Mouse (Mus musculus): Measurements from ENCODE around the gene Edar.
"Not testable (repeated sequence)": the region's sequence is repeated elsewhere in the genome, so short reads cannot be mapped to it uniquely, and the experiment has no call there.

The Edar gene

DNA sequence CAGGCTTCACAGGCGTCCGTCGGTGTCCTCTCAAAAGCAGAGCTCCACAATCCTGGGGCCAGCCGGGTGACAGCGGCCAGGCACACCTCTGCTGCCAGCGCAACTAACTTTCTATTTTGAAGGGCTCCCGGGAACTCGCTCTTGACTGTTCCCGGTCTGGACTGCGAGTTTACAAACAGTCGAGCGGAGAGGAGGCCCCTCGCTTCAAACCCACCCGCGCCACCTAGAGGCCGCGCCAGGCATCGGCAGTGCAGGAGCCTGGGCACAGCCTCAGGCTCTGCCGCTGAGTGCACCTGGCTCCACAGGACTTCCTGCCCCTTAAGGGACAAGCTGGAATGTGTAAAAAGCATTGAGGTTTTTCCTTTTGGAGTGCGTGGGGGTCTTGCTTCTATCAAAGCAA lies at the start of gene Edar:
Edar (minus strand) TSS at position 122 of the 400 bp plus-strand sequence.
- ChIA-PET POLR2A (interaction anchor here in 2 of 4 experiments (1.0 to 1.2 kb wide), 2 partner anchors 23 to 116 kb away, joined by 3 read pairs; no protein-coding TSS in a partner anchor), CTCF (interaction anchor here in 3 of 4 experiments (0.5 to 1.4 kb wide), 6 partner anchors 16 to 117 kb away, joined by 3 to 6 read pairs (median 3); no protein-coding TSS in a partner anchor)

DNA sequence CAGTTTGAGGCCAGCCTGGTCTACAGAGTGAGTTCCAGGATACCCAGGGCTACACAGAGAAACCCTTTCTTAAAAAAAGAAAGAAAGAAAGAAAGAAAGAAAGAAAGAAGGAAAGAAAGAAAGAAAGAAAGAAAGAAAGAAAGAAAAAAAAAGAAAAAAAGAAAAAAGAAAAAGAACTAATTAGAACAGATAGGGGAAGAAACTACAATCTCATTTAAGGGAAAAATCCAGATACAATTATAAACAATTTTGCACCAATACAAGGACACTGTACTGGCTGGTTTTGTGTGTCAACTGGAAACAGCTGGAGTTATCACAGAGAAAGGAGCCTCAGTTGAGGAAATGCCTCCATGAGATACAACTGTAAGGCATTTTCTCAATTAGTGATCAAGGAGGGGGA lies 42.7 kb upstream of the Edar start, which contains the start of gene Gm17542:
Gm17542 (minus strand) TSS at position 101 of the 400 bp plus-strand sequence.
- POLR2A ChIA-PET = not testable (repeated sequence)

DNA sequence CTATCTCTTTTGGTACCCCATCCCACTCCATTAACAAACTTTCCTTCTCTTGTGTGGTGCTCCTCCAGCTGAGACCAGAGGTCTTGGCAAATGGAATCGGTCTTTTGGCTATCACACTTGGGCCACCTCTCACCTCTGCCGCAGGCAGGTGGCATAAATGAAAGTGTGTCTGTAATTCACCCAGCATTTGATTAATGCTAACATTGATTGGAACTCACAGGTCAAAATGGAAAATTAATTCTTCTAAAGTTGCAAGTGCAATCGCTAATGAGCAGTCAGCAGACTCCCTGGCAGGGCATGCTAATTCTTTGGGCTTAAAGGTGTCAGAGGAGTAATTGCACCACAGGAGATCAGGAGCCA lies 39.3 kb upstream of the Edar start:
- CTCF ChIA-PET = no interaction called here
- POLR2A ChIA-PET = no interaction called here

More for the DNA sequence above, 42.7 kb upstream of the Edar start, which contains the start of gene Gm17542:
- CTCF ChIA-PET = not testable (repeated sequence)

DNA sequence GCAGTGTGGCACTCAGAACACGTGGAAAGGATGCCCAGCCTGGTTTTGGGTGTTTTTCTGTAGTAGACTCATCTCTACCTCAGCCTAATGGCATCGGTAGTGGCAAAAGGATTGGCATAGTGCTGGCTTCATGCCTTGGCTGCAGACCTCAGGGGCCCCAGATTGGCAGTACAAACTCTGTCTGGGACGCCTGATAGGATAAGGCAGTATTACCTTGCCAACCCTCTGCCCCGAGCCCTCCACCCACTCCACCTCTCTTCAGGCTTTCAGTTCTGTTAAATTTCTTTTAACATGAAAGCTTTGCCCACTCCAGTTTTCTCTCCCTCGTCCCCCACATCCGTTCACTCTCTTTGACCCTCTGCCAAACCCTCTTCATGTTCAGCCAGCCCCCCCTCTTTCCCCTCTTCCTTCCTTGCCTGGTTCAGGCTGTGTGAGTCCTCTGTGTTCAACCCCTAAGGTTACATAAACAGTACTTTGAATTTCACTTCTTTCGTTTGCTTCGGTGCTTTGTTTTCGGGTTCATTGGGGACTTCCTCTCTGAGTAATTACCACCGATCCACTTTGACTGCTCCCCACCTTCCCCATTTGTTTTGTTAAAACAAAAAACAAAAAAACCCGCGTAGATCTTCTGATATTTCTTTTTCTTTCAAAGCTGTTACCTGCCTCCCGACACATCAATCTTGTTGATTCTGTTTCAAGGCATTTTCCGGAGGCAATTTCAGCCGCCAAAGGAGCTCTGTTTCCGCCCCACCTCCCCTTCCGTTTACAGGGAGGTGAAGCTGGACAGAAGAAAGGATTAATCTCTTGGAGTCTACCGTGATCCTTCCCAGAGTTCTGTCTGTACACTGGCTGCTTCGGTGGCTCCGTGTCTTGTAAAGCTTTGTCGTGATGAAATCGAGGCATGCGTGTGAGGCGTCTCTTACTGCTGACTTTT lies 38.7 kb upstream of the Edar start:
- CTCF ChIA-PET = no interaction called here

DNA sequence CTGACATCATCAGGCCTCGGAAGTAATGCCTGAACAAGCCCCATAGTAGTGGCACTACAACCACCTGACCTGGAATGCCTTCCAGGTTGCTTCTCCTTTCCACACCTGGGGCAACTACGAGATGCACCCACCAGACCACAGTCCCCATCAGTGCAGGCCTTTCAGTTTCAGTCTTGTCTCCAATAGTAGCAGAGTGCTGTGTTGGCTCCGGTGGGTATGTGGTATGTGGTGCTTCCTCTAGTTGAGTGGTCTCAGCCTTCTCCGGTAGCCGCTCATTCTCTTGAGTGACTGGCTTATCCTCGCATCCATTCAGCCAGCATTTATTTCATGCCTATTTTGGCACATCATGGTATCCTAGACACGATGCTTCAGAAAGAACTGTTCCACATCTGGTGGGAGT lies 37.8 kb upstream of the Edar start:
- POLR2A ChIA-PET = no interaction called here
- CTCF ChIA-PET = no interaction called here

More for the DNA sequence above, 38.7 kb upstream of the Edar start:
- POLR2A ChIA-PET = no interaction called here

DNA sequence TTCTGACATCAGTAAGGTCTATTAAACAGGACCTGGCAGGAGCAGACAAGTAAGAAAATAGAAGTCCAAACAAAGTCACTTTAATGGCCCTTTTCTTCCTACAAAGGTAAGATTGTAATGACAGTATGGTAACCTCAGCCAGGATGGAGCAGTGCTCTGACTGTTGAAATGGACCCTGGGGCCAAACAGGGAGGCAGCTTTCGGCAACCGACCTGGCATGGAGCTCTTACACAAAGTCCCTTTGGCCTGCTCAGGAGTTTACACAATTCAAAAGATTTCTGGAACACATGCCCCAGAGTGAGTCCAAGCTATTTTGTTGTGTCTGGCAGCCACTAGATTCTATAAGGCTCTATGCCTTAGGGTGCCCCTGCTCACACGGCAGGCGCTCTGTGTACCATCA lies 33.6 kb upstream of the Edar start:
- CTCF ChIA-PET = no interaction called here
- POLR2A ChIA-PET = no interaction called here

DNA sequence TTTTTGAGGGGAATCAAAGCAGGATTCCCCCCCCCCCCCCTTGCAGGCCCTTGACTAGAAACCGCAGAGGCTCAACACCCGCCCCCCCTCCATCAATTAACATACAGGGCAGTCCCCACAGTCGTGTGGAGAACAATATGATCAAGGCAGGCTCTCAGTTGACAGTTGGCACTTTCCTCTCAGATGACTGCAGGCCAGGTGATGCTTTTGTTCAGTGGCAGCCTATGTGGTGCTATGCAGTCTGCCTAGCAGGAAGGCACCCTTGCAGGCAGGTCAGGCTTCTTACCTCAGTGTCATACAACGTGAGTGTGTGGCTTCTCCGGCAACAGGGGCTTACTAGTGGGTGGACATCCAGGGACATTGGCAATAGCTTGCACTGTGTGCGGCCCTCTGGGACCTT lies 25.1 kb upstream of the Edar start:
- POLR2A ChIA-PET = interaction anchor here in 1 of 4 experiments (0.7 kb wide), 1 partner anchor 634 kb away, joined by 8 read pairs; no protein-coding TSS in a partner anchor
- CTCF ChIA-PET = no interaction called here

DNA sequence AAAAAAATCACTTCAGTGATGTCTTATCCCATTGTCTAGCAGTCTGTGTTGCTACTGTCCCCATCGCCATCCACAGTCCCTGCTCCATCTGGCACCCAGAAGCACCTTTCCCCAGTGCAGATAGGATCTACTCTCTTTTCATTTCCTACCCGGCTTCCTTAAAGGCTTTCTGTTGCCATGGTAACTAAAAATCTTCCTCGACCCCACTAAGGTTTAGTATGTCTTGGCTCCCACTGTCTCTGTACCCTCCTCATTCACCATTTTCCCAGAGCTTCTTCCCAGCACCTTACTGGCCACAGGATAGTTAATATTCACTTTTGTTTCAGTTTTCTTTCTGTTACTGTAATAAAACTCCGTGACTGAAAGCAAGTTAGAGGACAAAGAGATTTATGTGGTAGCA lies 24.7 kb upstream of the Edar start:
- ChIA-PET POLR2A (interaction anchor here in 1 of 4 experiments (0.7 kb wide), 1 partner anchor 635 kb away, joined by 8 read pairs; no protein-coding TSS in a partner anchor), CTCF (no interaction called here)

DNA sequence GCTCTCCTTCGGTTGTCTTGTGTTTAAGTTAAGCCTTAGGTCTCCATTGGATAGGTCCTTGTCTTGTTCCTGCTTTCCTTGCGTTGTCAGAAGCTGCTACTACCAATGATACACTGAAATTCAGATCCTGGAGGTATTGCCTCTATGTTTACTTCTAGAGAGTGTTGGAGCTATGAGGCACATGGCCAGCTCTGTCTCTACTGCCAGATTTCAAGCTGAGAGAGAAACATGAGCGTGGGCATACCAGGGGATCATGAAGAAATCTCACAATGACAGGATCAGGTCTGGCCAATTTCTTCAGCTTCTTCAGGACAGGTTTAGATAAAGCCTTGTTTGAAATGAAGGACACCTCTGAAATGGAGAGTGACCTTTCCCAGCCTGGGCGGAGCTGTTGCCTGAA lies 23.5 kb upstream of the Edar start:
- ChIA-PET POLR2A (interaction anchor here in 1 of 4 experiments (0.6 kb wide), 1 partner anchor 91 kb away, joined by 6 read pairs; no protein-coding TSS in a partner anchor), CTCF (interaction anchor here in 1 of 4 experiments (1.8 kb wide), 1 partner anchor 23 kb away, joined by 6 read pairs; the partner anchor contains the start of gene Edar)

DNA sequence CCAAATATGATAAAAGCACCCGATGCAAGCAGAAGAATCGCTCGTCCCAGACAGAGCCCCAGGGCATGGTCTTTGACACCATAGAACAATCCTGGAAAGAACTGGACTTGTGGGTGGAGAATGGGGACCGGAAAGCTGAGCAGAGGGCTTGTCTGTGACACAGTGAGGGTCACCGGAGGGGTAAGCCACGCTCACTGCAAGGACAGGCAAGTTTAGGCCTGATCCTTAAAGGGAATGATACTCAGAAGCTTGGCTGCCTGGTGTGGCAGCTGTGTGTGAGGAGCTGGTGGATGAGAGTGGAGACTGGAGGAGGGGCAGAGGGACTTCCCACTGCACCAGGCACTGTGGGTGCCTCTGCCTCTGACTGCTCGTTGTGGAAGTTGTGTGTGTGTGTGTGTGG lies 15.6 kb upstream of the Edar start:
- POLR2A ChIA-PET = interaction anchor here in 1 of 4 experiments (1.2 kb wide), 1 partner anchor 14 kb away, joined by 3 read pairs; no protein-coding TSS in a partner anchor

DNA sequence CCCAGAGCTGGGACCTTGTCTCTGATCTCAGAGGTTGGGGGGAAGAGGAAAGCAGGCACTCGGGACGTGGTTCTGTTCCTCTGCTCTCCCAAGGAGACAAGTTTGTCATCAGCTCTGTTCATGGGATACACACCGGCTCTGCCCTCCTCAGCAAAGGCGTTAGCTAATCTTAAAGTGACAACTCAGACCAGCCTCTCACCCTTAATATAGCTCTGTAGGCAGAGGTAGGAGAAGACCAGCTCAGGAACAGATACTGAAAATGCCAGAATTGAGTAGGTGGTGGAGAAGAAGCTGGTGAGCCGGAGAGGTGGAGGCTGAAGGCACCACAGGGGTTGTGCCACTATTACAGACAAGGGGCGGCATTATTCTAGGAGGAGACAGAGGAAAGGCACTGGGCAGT lies 3.8 kb upstream of the Edar start:
- ChIA-PET POLR2A (no interaction called here), CTCF (interaction anchor here in 1 of 4 experiments (0.6 kb wide), 1 partner anchor 19 kb away, joined by 3 read pairs; no protein-coding TSS in a partner anchor)

More for the DNA sequence above, 15.6 kb upstream of the Edar start:
- CTCF ChIA-PET = interaction anchor here in 2 of 4 experiments (0.6 to 1.9 kb wide), 2 partner anchors 16 to 18 kb away, joined by 4 to 6 read pairs; partner anchors contain the start of gene Edar (in 1 of the 2)

DNA sequence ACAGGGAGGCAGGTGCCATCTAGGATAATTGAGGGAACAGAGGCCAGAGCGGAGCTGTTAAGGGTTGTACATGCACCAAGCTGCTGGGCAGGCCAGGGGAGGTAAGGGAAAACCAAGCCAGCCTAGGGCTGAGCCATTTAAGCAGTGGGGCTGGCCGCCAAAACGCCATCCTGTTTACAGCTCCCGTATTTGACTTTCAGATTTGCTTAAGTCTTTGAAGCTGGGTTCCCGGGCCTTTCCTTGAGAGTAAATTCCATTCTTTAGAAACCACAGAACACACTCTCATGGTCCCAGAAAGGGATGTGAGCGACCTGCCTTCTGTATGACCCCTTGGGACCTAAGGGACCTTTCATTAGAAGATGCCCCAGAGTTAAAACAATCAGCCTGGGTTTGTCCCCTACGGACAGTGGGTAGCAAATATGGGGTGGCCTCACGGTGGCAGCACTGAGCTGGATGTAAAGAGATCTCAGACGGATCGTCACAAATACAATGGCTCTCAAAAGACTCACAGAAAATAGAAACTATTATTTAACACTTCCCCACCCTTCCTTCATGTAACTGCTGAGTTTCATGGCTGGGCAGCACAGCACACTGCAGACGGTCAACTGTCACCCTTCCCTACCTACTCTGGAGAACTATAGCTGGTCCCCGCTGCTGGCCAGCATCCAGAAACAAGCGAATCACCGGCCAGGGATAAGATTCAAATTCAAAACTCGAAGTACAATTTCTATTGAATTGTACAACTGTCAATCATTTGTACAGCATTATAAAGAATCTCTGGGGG lies 2.0 kb downstream of the Edar start:
- POLR2A ChIA-PET = interaction anchor here in 2 of 4 experiments (0.7 to 0.9 kb wide), 3 partner anchors 15 to 142 kb away, joined by 3 read pairs; no protein-coding TSS in a partner anchor
- CTCF ChIA-PET = interaction anchor here (0.5 to 1.8 kb wide), 31 partner anchors 9 to 615 kb away, joined by 3 to 6 read pairs (median 3); no protein-coding TSS in a partner anchor

DNA sequence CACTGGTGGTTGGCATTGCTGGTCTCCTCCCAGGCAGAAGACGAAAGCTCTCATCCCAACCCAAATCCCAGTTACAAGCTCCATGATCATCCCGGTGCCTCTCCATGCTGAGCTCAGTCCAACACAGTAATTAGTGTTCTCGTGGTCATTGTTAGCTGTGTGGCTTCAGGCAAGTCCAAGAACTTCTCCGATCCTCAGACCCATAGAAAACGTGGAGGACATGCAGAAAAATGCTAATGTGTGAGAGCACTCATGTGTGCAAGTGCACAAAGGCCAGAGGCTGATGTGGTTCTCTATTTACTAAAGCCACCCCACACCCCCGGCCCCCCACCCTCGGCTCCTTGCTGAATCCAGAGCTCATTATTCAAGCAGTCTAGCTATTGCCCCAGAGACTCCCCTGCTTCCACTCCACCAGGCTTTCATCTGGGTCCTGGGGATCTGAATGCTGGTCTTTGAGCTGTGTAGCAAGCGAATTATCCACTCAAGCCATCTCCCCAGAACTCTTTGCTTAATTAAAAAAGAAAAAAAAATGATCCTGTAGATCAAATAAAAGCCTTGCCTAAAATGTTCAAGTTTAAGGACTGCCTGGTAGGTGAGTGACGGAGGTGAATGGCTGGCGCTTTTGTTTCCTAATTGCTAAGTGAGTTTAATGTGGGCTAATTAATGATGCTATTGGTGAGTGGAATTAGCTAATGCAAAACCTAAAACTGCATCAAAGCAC lies 2.7 kb downstream of the Edar start:
- CTCF ChIA-PET = interaction anchor here (0.6 to 1.8 kb wide), 22 partner anchors 8 to 1363 kb away, joined by 3 to 6 read pairs (median 4); no protein-coding TSS in a partner anchor
- POLR2A ChIA-PET = interaction anchor here in 1 of 4 experiments (0.7 kb wide), 1 partner anchor 142 kb away, joined by 3 read pairs; no protein-coding TSS in a partner anchor

DNA sequence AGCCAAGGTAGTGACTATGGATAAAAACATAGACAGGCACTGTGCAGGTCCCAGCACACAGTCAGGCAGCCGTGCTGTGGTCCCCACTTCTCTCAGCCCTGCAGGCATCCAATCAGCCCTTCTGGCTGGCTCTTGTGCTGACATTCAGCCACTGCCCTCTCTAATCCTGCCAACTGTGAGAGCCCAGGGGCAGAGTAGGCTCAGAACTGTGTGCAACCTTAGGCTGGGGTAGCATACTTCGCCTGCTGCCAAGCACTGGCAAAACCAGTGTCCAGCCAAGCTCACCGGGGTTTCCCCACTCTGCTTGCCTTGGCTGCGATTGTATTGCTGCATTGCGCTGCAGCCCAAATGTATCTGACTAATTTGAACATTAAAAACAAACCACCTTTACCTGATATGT lies 11.6 kb downstream of the Edar start:
- ChIA-PET POLR2A (no interaction called here), CTCF (interaction anchor here in 1 of 4 experiments (1.3 kb wide), 1 partner anchor 10 kb away, joined by 4 read pairs; no protein-coding TSS in a partner anchor)

DNA sequence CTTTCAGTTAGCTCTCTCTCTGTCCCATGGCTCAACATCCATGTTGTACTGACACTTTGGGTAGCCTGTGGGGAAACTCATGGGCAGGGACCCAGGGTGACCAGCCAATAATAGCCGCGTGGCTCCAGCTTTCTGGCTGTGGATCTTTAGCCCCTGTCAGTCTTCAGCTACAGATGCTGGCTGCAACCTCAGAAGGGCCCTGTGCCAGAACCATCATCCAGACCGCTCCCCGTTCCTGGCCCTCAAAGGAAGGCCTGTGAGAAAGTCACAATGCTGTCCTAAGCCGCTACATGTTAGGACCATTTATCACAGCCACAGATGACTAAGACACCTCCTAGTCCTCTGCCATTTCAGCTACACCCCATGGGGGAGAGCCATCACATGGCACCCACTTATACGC lies 12.0 kb downstream of the Edar start:
- POLR2A ChIA-PET = interaction anchor here in 1 of 4 experiments (0.6 kb wide), 1 partner anchor 12 kb away, joined by 3 read pairs; no protein-coding TSS in a partner anchor
- CTCF ChIA-PET = interaction anchor here in 2 of 4 experiments (1.3 to 1.5 kb wide), 2 partner anchors 10 kb away, joined by 4 to 5 read pairs; no protein-coding TSS in a partner anchor

DNA sequence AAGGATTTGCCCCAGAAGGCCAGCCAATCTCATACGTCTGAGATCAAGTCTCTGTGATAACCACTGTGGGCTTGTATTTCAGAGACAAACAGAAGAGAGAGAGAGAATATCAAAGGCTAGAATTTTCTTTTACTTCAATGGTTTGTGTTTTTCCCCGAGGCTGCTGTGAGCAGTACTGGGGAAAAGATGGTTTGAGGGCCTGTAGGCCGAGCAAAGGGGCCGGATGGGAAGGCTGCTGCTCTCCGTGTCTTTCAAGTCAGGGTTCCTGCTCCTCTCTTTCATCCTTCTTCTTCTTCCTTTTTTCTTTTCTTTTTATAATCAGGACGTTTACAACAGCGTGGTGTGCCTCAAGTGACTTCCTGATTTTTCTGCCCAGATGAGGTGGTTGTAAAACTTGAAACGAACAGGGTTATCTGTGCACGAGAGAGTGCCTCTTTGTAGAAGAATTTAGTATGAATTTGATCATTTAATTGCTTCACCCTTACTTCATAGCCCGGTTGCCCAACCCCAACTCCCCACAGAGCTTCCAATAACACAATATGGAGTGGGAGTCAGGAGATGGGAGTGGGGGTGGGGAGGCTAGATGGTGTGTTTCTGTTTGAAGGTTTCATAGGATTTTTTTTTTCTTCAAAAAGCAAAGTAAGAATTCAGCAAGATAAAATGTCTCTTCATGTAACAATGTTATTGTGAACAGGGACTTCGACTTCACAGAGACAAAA lies 16.0 kb downstream of the Edar start:
- ChIA-PET POLR2A (no interaction called here), CTCF (interaction anchor here in 1 of 4 experiments (0.7 to 1.5 kb wide), 3 partner anchors 14 to 231 kb away, joined by 3 to 6 read pairs (median 3); no protein-coding TSS in a partner anchor)

DNA sequence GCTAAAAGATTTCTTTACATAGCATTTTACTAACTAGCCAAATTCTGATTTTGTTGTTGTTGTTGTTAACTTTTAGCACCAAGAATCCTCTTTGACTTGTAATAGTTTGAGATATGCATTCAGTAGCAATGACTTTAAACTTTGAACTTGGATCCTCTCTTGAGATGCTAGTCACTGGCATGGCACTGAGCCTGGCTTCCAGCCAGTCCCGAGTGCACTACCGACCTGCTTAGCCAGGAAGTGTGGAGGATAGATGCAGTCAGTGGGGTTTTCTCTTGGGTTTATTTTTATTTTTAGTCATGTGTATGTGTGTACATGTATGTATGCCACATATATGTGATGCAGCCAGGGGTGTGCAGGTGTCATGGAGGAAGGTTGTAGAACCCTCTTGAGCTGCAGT lies 17.7 kb downstream of the Edar start:
- POLR2A ChIA-PET = interaction anchor here in 2 of 4 experiments (0.5 to 1.0 kb wide), 2 partner anchors 16 to 154 kb away, joined by 3 read pairs; no protein-coding TSS in a partner anchor
- CTCF ChIA-PET = interaction anchor here in 2 of 4 experiments (0.6 to 1.5 kb wide), 2 partner anchors 15 to 99 kb away, joined by 4 to 6 read pairs; no protein-coding TSS in a partner anchor

All from embryonic stem cell, embryonic (primary cell).